Mouse (Mus musculus) gastrocnemius, adult 8-10 months (tissue): Measurements from ENCODE around the gene Zfp143. TPM values are rescaled to one million over a fixed set of nuclear protein-coding genes. Genes with fewer than 3 reads are reported as not detected.
"Not testable (repeated sequence)": the region's sequence is repeated elsewhere in the genome, so short reads cannot be mapped to it uniquely, and the experiment has no call there.

ENCODE experiments used
- DNase-seq, 2 experiments: peaks; one replicate each; pipeline ENCODE4 v3.0.0; 2022; ENCODE audit warnings: low spot score in 2 of 2
- total RNA-seq, 4 experiments: library from RNA; stranded (reverse); gene quantifications; 2 replicates each; pipeline ENCODE4 v1.2.4; 2022

Gene Zfp143
- total RNA-seq, result 10 to 100 TPM in 2 of 4 experiments, 1 to 10 TPM in 2; 7.2 to 12.1 (median 10.4) TPM

DNA sequence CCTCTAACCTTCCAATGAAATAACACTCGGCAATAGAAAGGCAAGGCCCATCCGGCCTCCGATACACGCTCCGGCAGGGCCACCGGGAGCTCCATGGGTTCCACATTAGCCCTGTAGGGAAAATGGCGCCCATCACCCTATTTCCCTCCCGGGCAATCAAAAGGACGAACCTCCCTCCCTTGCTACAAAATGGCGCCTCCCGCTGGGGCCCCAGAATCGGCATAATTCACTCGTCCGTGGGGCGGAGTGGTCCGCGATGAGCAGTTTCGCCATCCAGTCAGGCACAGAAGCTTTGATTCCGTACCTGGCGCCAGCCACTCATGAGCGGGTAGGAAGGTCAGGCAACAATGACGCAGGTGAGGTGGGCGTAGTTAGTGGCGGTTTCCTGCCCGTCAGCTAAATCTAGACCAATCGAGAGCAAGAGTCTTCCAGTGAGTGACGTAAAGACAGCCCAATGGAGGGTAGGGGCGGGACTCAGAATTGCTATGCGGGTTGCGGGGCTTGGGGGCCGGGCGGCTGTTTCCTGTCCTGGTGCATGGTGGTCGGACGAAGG is at the start of gene Zfp143:
TSS of gene Zfp143 (plus strand) at position 19 of the 553 bp plus-strand sequence.
- DNase-seq, result peak; percentile 100

DNA sequence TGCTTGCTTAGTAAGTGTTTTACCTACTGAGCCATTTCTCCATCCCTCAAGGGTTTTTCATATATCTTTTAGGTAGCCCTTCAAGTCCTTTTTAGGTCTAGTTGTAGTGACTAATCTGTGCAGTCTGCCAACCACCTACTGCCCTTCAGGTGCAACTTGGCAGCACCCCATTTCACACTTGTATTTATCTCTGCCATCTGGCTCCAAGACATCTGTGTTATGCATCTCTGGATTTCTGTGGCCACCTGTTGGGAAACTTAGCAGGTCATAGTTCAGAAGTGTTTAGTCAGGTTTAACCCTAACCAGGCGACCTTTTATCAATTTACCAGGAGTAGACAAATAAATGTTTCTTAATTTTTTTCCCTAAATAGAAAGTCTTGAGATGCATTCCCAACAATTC is 49.6 kb upstream of the Zfp143 start:
- DNase-seq, result no peak

DNA sequence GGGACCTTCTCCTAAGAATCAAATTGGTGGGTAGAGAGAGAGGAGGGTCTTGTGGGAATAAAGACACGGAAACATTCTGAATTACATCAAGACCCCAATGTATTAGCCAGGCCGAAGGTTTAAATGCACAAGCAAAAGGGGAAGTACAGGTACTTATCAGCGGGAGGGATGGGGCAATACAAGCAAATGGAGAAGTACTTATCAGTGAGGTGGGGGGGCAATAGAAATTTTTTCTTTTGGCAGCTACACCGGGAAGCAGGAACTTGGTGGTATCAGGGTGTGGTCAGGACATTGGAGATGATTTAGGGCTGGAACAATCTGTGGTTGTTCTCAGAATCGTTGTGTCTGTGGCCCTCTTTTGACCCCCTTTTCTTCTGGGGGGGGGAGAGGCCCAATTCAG is 46.7 kb upstream of the Zfp143 start:
- DNase-seq, result no peak

DNA sequence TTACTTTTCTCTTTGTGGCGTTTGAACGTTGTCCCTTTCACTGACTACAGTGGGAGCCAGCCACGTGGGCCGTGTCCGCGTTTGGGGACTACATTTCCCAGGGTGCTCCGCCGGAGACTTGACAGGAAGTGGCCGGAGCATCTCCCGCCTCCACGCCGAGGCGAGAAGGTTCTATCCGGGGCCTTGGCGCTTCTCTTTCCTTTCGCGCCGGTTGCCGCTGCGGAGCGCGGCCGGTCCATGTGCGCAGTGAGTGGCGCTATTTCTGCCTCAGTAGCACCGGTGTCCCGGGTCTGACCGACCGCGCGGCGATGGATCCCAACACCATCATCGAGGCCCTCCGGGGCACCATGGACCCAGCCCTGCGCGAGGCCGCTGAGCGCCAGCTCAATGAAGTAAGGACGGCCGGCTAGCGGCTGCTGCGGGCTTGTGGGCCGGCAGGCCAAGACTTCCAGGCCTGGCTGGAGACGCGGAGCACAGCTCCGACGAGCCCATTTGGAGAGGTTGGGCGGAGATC is 42.8 kb upstream of the Zfp143 start, which contains the start of gene Ipo7:
TSS of gene Ipo7 (plus strand) at position 158 of the 514 bp plus-strand sequence.
- peak; percentile 84 to 89 for DNase-seq

DNA sequence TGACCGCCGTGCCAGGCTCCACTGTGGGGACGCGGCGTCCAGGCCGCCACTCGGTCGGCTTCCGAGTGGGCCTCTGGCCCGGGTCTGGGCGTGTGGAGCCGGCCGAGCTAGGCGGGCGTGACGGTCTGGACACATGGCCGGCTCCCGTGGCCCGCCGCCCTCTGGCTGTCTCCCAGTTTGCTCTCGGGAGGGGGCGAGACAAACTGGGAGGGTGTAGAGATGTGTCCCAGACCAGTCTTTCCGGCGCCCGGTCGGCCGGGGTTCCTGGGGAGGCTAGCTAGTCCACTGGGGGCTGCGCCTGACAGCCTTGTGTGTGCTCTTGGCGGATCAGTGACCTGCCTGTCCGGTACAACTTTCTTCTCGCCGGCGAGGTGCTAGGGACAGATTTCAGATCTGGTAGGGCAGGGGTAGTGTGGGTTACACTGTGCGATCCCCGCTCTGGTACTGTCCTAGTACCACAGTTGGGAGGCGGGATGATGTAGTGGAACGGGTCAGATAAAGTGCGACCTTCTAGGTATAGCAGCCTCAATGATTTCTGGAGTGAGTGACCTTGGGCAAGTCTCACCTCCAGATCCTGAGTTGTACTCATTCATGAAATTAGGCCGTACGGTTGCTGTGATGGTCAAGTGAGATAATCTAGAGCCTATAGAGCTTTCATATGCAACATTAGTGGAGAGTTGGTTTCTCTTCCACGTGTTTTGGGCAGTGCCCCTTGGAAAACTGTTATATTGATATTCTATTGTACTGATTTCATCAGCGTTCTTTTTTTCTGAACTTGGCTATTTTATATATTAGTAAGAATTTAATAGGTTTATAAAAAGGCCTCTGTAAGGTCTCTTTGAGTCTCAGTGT is 42.2 kb upstream of the Zfp143 start:
- peak; percentile 59 to 73 for DNase-seq

DNA sequence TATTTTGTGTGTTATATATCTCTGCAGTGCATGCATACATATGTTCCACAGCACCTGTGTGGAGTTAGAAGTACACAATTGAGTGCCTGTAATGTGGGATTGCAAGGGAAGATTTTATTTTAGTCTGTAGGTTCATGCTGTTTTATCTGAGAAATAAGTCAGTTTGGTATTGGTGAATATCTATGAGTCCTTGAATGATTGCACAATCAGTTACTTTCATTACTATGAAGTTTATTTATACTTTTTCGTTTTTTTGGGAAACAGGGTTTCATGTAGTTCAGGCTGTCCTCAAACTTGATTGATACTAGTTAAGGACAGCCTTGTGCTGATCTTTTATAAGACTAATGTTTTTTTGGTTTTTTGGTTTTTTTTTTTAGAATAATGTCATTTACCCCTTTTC is 37.5 kb upstream of the Zfp143 start:
- DNase-seq, result no peak

DNA sequence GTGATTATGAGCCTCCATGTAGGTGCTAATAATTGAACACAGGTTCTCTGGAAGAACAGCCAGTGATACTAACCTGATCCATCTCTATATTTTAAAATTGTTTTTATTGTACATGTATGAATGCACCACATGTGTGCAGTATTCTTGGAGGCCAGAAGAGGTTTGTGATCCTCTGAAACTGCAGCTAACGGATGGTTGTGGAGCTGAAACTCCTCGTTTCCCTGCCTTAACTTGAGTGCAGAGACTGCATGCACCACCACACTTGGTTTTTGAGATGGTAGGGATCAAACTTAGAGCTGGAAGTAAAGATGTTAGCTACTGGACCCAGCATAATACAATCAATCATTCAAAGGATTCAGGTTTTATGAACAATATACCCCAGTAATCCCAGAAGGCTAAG is 34.4 kb upstream of the Zfp143 start:
- DNase-seq, result no peak

DNA sequence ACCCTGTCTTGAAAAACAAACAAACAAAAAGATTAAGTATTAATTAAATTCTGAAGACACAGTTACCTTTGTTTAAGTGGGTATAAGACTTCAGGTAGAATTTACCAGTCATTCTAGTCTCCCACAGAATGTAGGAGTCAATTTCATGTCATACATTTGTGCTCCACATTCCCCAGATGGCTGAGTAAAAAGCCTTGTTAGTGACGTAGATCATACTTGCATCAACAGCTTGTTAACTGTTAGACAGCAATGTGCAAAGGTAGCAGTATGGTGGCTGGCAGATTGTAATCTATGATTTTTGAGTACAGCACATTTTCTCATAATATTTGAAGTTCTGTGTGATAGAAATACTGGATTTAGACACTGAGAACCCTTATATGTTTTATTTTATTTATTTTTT is 32.2 kb upstream of the Zfp143 start:
- no peak for DNase-seq

DNA sequence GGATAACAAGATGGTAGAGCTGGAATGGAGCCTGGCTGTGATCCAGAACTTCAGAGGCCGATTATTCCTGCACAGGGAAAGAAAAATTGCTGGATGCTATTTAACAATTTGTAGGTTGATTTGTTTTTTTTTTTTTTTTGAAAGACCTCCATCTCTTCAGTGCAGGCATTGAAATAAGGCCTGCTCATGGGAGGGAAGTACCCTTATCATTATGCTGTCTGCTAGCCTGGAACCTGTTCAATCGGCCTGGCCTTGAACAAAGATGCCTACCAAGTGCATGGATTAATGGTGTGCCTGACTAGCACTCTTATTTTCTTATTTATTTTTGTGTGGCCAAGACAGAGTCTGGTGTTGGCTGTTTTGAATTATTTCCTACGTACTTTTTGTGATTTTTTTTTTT is 30.7 kb upstream of the Zfp143 start:
- DNase-seq, result no peak

DNA sequence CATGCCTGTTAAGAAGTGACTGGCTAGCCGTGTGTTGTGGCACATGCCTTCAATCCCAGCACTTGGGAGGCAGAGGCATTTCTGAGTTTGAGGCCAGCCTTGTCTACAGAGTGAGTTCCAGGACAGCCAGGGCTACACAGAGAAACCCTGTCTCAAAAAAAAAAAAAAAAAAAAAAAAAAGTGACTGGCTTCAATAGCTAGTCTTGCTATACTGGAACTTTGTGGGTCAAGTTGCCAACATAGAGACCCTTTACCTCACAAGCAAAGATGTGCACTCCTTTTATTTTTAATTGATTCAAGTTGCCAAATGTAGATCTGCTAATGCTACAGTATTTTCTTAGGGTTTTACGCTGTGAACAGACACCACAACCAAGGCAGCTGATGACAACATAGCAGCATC is 3.3 kb upstream of the Zfp143 start:
- not testable (repeated sequence) for DNase-seq

DNA sequence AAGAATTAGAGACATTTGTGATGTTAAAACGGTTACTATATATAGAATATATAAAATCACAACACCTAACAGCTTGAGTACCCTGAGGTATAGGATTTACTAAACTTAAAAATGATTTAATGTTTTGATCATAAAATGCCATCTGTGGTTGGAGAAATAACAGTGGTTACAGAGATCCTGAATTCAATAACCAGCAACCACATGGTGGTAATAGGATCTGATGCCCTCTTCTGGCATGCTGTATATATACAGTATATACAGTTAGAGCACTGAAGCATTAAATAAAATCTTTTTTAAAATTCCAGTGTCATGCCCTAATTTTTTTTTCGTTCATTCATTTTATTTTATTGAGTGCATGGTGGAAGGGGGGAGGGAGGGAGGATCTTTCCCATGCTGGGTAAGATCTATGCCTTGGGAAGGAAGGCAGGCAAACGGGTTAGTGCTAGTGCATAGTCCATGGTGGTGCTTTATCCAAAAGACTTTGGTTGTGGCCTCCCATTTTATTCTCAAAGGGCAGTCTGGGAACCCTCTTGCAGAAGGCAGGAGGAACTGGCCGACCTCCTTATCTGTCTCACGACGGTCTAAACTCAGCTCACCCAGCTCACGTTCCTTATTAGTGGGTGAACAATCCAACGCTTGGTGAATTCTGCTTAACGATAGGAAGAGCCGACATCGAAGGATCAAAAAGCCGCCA is 1.8 kb upstream of the Zfp143 start:
- no peak for DNase-seq

DNA sequence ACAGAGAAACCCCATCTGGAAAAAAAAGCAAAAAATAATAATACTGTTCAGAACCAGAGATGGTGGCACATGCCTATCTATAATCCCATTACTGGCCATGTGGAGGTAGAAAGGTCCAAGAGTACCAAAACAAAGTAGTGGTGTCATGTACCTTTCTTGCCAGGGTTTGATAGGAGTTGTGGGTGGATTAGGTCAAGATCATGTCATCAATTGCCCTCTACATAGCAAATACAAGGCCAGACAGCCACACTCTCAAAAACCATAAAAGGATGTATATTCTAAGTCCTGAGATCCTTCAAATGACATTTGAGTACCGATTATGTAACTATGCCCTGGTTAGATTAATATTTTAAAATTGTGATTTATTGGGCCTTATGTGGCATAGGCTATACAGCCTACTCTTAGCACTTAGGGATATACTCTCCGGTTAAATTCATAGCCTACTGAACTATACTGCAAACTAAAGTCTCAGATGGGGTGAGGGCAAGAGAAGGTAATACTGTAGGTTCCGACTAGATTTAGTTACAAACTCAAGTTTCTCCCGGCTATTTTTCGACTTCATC is 830 bp upstream of the Zfp143 start:
- DNase-seq, result no peak

DNA sequence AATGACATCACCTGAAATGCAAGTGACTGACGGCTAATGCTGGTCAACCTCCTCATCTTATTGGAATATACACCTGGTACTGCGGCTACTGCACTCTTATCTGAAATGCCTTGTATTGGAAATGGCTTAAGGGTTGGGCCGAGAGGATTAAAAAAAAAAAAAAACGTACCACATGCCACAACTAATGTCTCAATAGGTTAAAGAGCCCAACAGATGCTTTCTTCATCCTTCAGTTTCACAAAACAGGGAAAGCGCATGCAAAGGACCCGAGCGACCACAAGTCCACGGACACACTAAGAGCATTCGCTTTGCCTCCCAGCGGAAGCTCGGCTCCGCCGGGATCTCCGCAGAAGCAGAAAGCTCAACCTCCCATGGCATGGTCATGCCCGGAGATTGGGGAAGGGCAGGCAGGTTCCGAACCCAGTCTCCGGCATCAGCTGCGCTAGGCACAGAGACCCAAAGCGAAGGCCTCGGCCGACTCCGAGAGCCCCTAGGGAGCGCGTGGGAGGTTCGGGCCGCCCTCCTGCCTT is 283 bp upstream of the Zfp143 start:
- DNase-seq, result no peak

DNA sequence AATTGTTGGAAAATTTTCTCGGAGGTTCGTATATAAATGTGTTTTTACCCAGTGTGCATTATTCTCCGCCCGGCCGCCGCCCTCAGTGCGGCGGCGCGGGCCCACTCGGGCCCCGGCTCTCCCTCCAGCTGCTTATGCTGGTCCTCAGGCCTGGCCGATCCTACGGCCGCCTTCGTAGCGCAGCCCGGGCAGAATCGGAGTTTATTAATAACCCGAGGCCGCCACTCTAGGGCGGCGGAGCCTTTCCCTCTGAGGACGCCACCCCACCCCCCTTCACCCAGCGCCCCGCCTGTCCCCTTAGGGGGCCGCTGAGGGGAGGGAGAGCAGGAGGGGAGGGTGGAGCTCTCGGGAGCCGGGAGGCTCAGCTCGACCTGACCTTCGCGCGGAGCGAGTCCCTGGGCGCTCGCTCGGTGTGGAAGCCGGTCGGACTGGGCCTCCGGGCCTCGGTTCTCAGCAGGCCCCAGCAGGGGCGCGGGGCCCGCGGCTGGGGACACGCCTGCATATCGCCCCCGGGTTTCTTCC is 796 bp downstream of the Zfp143 start:
- peak; percentile 81 to 86 for DNase-seq

DNA sequence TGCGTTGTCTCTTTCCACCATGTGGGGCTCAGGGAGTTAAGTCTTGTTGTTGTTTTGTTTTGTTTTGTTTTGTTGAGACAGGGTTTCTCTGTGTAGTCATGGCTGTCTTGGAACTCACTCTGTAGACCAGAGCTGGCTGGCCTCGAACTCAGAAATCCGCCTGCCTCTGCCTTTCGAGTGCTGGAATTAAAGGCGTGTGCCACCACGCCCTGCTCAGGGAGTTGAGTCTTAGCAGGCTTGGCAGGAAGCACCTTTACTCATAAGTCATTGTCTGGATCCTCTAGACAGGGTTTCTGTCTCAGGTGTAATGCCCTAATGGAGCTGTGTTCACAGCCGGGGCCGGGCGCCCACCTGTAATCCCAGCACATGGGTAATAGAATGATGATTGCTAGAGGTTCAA is 2.7 kb downstream of the Zfp143 start:
- no peak for DNase-seq

DNA sequence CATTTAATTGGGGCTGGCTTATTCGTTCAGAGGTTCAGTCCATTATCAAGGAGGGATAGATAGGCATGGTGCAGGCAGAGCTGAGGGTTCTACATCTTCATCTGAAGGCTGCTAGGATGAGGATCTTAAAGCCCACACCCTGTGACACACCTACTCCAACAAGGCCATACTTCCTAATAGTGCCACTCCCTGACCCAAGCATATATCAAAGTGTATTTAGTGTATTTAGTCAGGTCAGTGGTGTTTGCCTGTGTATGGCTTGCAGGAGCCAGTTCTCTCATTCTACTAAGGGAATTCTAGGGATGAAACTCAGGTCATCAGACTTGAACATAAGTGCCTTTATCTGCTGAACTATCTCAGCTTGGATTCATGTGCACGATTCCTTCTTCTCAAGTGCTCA is 8.1 kb downstream of the Zfp143 start:
- no peak for DNase-seq

DNA sequence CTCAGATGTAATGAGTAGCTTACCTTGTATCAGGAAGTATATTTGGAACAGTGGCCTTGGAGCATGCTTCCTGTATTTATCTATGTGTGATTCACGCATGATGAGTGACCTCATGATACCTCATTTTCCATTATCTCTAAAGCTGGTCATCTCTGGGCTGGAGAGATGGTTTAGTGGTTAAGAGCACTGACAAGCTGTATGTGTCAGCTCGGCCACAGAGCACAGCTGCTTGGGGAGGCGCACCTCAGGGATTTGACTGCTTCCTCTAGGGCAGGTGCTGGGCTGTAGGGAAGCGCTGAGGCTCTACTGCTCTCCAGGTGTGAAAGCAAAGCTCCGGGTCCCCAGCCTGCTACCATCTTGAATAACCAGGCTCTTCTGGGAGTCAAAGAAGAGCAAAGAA is 17.2 kb downstream of the Zfp143 start:
- no peak for DNase-seq

DNA sequence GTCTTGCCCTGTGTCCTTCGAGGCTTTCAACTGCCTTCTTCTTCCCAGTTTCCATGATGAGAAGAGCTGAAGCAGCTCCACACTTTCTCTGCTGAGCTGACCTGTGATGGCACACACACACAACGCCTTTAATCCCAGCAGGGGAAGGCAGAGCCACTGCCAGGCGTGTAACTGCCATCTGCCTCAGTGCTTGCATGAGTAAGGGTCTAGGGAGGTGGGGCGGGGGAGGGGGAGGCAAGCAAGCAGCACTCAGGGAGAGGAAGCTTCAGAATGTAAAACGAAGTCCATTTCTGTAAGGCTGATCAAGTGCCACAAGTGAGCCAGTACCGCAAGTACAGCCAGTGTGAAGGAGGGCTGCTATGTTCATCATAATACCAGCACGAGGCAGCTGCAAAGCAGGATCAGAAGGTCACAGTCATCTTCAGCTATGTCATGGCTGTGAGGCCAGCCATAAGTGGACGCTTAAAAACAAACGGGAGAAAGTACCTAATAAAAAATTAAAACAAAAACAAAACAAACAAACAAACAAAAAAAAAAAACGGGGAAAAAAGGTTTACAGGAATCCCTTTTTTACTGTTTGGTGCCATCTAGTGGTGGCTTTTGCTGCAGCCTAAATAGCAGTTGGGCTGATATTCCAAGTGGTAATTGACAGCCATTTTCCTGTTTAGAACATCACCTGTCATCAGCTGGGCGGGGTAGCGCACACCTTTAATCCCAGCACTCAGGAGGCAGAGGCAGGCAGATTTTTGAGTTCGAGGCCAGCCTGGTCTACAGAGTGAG is 22.6 kb downstream of the Zfp143 start:
- peak; percentile 13 for DNase-seq

DNA sequence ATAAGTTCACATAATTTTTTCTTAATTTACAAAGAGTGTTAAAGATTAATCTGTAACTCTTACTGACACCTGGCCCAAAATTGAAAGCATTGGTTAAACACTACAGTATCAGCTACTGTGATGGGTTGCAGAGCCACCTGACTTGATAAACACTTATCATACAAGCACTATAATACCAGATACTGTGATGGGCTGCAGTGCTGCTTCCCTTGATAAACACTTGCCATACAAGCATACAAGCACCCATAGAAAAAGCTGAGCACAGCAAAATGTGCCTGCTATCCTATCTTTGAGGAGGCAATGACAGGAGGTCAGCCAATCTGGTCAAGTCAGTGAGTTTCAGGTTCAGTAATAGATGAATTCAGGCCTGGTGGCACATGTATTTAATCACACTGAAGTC is 24.2 kb downstream of the Zfp143 start:
- no peak for DNase-seq

DNA sequence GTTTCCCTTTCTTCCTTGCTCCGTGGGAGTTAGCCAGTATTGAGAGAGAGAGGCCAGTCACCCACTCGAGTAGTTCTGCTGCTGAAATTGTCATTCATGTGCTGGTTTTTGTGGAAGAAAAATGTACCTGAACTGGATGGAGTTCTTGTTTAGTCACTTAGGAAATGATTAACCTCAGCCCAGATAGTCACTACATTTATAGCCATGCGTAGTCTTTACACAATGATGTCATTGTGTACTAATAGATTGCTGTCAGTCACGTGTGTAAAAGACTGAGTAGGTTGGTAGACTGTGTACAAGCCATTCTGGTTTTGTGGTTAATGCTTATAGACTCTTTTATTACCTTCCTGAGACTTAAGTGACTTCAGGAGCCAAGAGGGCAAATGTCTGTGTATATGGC is 26.9 kb downstream of the Zfp143 start:
- DNase-seq, result no peak

DNA sequence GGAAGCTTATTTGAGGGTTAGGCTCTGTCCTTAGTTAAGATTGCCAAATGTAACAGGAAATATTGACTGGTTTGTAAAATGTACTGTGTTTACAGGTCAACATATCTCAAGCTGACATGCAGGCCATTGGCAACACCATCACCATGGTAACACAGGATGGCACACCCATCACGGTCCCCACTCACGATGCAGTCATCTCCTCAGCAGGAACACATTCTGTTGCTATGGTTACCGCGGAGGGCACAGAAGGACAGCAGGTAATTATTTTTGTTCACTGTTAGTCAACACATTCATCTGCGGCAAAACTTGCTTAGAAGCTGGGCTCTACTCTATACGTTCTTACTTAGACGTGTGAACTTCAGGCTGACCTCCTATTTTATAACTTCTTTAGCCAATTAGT is 30.7 kb downstream of the Zfp143 start:
- no peak for DNase-seq
